In the genomic region with DNA sequence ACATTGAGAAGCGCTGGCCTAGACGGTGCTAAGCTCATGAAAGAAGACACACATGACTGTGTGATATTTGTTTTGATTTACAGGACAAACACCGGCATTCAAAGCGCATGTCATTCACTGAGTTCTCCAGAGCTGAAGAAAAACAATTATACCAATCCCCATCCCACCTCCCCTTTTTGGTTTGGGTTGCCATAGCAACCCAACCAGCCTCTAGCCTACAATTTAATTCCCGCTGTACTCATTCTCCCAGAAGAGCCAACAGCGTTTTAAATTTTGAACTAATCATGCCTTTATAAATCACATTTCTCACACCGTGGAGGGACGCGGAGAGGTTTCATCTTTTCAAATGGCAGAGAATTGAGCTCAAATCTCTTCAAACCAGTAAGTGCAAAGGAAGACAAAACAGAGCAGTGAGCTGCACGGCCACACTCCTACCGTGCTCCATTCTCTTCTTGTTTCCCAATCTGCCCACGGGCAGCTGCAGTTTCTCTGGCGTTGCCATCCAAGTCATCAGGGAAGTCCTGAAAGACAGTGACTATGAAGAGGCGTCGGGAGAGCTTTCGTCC, we compare ENCODE assay signal across 9 mouse cellular contexts. TPM values are rescaled to one million over a fixed set of nuclear protein-coding genes. Genes with fewer than 3 reads are reported as not detected.
A peak's percentile ranks its signal among the peaks of the same experiment; 100 is the strongest.
DNase-seq lines count a peak whose midpoint lies in the region; ATAC-seq and TF ChIP-seq lines count a peak whose summit lies in the region.
"Had no signal": no experiment of that assay in that cellular context is flagged by ENCODE, and none has a peak within 500 bp of the region (broad histone marks: within the 10 kb centered on the region; RNA-seq: fewer than 3 reads in every experiment).

No protein-coding gene starts in this region.

- WGBS in hindbrain, postnatal 0 days, result 12% methylated on average over 16 of the region's 16 CpGs
- 4% methylated on average over 16 of the region's 16 CpGs for whole genome bisulfite sequencing in midbrain, embryonic 14.5 days
- WGBS in heart, embryonic 10.5 days, result 75% methylated on average over 16 of the region's 16 CpGs

- peaks cover 8% of the 10 kb centered on the region for H3K4me1 ChIP-seq in hindbrain, postnatal 0 days (ENCODE audit: insufficient read depth, low read length)
- H3K4me1 ChIP-seq in midbrain, embryonic 14.5 days (ENCODE audit: control insufficient read depth, insufficient read depth, low read length), result peaks cover 24% of the 10 kb centered on the region
- no peaks in the 10 kb centered on the region for H3K4me1 ChIP-seq in heart, embryonic 10.5 days

- peak; percentile 43 for DNase-seq in MN1 (ENCODE audit: low spot score)
- DNase-seq in embryo, embryonic 9.5 days (ENCODE audit: extremely low spot score), result peak; percentile 15
- DNase-seq in hindbrain, postnatal 0 days (ENCODE audit: low spot score), result peak; percentile 79
- peak; percentile 88 for DNase-seq in midbrain, embryonic 14.5 days
- DNase-seq in urinary bladder, adult 2 months (ENCODE audit: low spot score), result no peak
- DNase-seq in heart, embryonic 10.5 days (ENCODE audit: low spot score), result no peak
- no peak for DNase-seq in heart, postnatal 4 days
- no peak for DNase-seq in lung, adult 18-20 months
- DNase-seq: kidney, postnatal 36 days had no signal

- H3K36me3 ChIP-seq in hindbrain, postnatal 0 days (ENCODE audit: insufficient read depth, low read length), result no peaks in the 10 kb centered on the region
- no peaks in the 10 kb centered on the region for H3K36me3 ChIP-seq in midbrain, embryonic 14.5 days (ENCODE audit: control insufficient read depth, insufficient read depth, low read length)
- H3K36me3 ChIP-seq in heart, embryonic 10.5 days, result no peaks in the 10 kb centered on the region

- H3K9ac ChIP-seq in hindbrain, postnatal 0 days (replicated peaks; ENCODE audit: low read length), result no peak overlapping the region; the same call in 1 of the 2 replicates
- H3K9ac ChIP-seq in midbrain, embryonic 14.5 days (replicated peaks; ENCODE audit: low read length), result peak overlapping the region; percentile 37; the same call in 1 of the 2 replicates

- ATAC-seq in hindbrain, postnatal 0 days, result peak; percentile 84
- ATAC-seq in midbrain, embryonic 14.5 days (ENCODE audit: low FRiP score, low TSS enrichment), result peak; percentile 75

- H3K27me3 ChIP-seq in hindbrain, postnatal 0 days (ENCODE audit: insufficient read depth, low read length), result no peaks in the 10 kb centered on the region
- no peaks in the 10 kb centered on the region for H3K27me3 ChIP-seq in midbrain, embryonic 14.5 days (ENCODE audit: control insufficient read depth, insufficient read depth, low read length)
- H3K27me3 ChIP-seq in heart, embryonic 10.5 days (ENCODE audit: insufficient read depth, poor library complexity, severe bottlenecking), result no peaks in the 10 kb centered on the region

- H3K4me2 ChIP-seq in hindbrain, postnatal 0 days (ENCODE audit: low read depth, low read length), result peak overlapping the region; percentile 59
- peak overlapping the region; percentile 60 for H3K4me2 ChIP-seq in midbrain, embryonic 14.5 days (ENCODE audit: low read length)

- TF ChIP-seq CTCF in hindbrain, postnatal 0 days (IDR thresholded peaks at IDR 0.05; ENCODE audit: low read depth), result no peak

- peak overlapping the region; percentile 84 for H3K27ac ChIP-seq in hindbrain, postnatal 0 days
- H3K27ac ChIP-seq in midbrain, embryonic 14.5 days (replicated peaks; ENCODE audit: low read depth, low read length), result peak overlapping the region; percentile 84
- no peak overlapping the region for H3K27ac ChIP-seq in heart, embryonic 10.5 days

- H3K9me3 ChIP-seq in hindbrain, postnatal 0 days (ENCODE audit: low read length), result no peaks in the 10 kb centered on the region
- H3K9me3 ChIP-seq in midbrain, embryonic 14.5 days (ENCODE audit: control insufficient read depth, low read length), result no peaks in the 10 kb centered on the region
- no peaks in the 10 kb centered on the region for H3K9me3 ChIP-seq in heart, embryonic 10.5 days

- peak overlapping the region; percentile 21 for H3K4me3 ChIP-seq in hindbrain, postnatal 0 days (ENCODE audit: low read length)
- H3K4me3 ChIP-seq in midbrain, embryonic 14.5 days (replicated peaks; ENCODE audit: low read depth, low read length), result peak overlapping the region; percentile 28
- H3K4me3 ChIP-seq in heart, embryonic 10.5 days, result no peak overlapping the region

RNA-seq across cellular contexts. Expression of gene Kbtbd6, which starts 6.5 kb away (rescaled TPM):
- total RNA-seq in hindbrain, postnatal 0 days (2014; rRNA removed), result 2.5 and 2.9 TPM in 2 replicates
- 1.1 and 1.8 TPM in 2 replicates for polyA plus RNA-seq in hindbrain, postnatal 0 days (2015; fragmentation: Nextera tagmentation; extraction: Ambion mirVana)
- polyA plus RNA-seq in midbrain, embryonic 14.5 days (2014; fragmentation: Nextera tagmentation; extraction: Ambion mirVana), result 1.2 and 2.3 TPM in 2 replicates
- 0.15 and 0.16 TPM in 2 replicates for polyA plus RNA-seq in urinary bladder, adult 2 months (2012; rRNA removed)
- polyA plus RNA-seq in heart, embryonic 10.5 days (2016; fragmentation: Nextera tagmentation; extraction: Ambion mirVana), result 2.9 and 3.8 TPM in 2 replicates
- 1 to 10 TPM in 1 of 2 experiments, under 1 TPM in 1; 0.95 to 1.5 TPM for total RNA-seq in heart, postnatal 4 days (2021)

RNA-seq across cellular contexts. Expression of gene Kbtbd7, which starts 18.8 kb away (rescaled TPM):
- total RNA-seq in hindbrain, postnatal 0 days (2014; rRNA removed), result 27.0 and 27.8 TPM in 2 replicates
- polyA plus RNA-seq in hindbrain, postnatal 0 days (2015; fragmentation: Nextera tagmentation; extraction: Ambion mirVana), result 10.2 and 10.7 TPM in 2 replicates
- 21.8 and 29.8 TPM in 2 replicates for polyA plus RNA-seq in midbrain, embryonic 14.5 days (2014; fragmentation: Nextera tagmentation; extraction: Ambion mirVana)
- 5.2 and 6.1 TPM in 2 replicates for polyA plus RNA-seq in urinary bladder, adult 2 months (2012; rRNA removed)
- 9.2 and 9.3 TPM in 2 replicates for polyA plus RNA-seq in heart, embryonic 10.5 days (2016; fragmentation: Nextera tagmentation; extraction: Ambion mirVana)
- total RNA-seq in heart, postnatal 4 days (2021), result 10 to 100 TPM; 11.0 to 11.1 TPM

RNA-seq across cellular contexts. Expression of gene Elf1, which starts 35.9 kb away (rescaled TPM):
- total RNA-seq in hindbrain, postnatal 0 days (2014; rRNA removed), result 4.3 and 6.4 TPM in 2 replicates
- 3.4 TPM in 2 replicates for polyA plus RNA-seq in hindbrain, postnatal 0 days (2015; fragmentation: Nextera tagmentation; extraction: Ambion mirVana)
- 2.7 and 3.7 TPM in 2 replicates for polyA plus RNA-seq in midbrain, embryonic 14.5 days (2014; fragmentation: Nextera tagmentation; extraction: Ambion mirVana)
- polyA plus RNA-seq in urinary bladder, adult 2 months (2012; rRNA removed), result 40.7 and 41.9 TPM in 2 replicates
- polyA plus RNA-seq in heart, embryonic 10.5 days (2016; fragmentation: Nextera tagmentation; extraction: Ambion mirVana), result 7.4 and 7.5 TPM in 2 replicates
- total RNA-seq in heart, postnatal 4 days (2021), result 10 to 100 TPM; 20.3 to 22.5 TPM

RNA-seq across cellular contexts. Expression of gene Wbp4, which starts 36.2 kb away (rescaled TPM):
- total RNA-seq in hindbrain, postnatal 0 days (2014; rRNA removed), result 20.6 and 27.7 TPM in 2 replicates
- 49.9 and 51.2 TPM in 2 replicates for polyA plus RNA-seq in hindbrain, postnatal 0 days (2015; fragmentation: Nextera tagmentation; extraction: Ambion mirVana)
- 44.8 and 52.6 TPM in 2 replicates for polyA plus RNA-seq in midbrain, embryonic 14.5 days (2014; fragmentation: Nextera tagmentation; extraction: Ambion mirVana)
- 17.8 and 18.7 TPM in 2 replicates for polyA plus RNA-seq in urinary bladder, adult 2 months (2012; rRNA removed)
- 28.4 and 33.6 TPM in 2 replicates for polyA plus RNA-seq in heart, embryonic 10.5 days (2016; fragmentation: Nextera tagmentation; extraction: Ambion mirVana)
- total RNA-seq in heart, postnatal 4 days (2021), result 10 to 100 TPM; 24.7 to 25.8 TPM

RNA-seq across cellular contexts. Expression of gene Mtrf1, which starts 47.6 kb away (rescaled TPM):
- total RNA-seq in hindbrain, postnatal 0 days (2014; rRNA removed), result 4.1 and 6.6 TPM in 2 replicates
- polyA plus RNA-seq in hindbrain, postnatal 0 days (2015; fragmentation: Nextera tagmentation; extraction: Ambion mirVana), result 9.5 and 12.1 TPM in 2 replicates
- 12.7 and 12.9 TPM in 2 replicates for polyA plus RNA-seq in midbrain, embryonic 14.5 days (2014; fragmentation: Nextera tagmentation; extraction: Ambion mirVana)
- 6.4 and 6.6 TPM in 2 replicates for polyA plus RNA-seq in urinary bladder, adult 2 months (2012; rRNA removed)
- polyA plus RNA-seq in heart, embryonic 10.5 days (2016; fragmentation: Nextera tagmentation; extraction: Ambion mirVana), result 9.1 and 9.4 TPM in 2 replicates
- 1 to 10 TPM; 4.2 to 4.8 TPM for total RNA-seq in heart, postnatal 4 days (2021)

Comparison
In these comparisons a context has a peak if more than half of its experiments do, and no peak if none do; other contexts are left out.
1. DNase-seq: peak in MN1 (single experiment), embryo, embryonic 9.5 days (single experiment), hindbrain, postnatal 0 days (single experiment) and midbrain, embryonic 14.5 days (single experiment); none in urinary bladder, adult 2 months (single experiment), heart, embryonic 10.5 days (single experiment), heart, postnatal 4 days (single experiment) and lung, adult 18-20 months (0 of 2).